In genomic region chr17:55969966-55970891, GRCm38 (mm10) we compare ENCODE assay signal across 9 mouse cellular contexts. TPM values are rescaled to one million over a fixed set of nuclear protein-coding genes. Genes with fewer than 3 reads are reported as not detected.
DNase-seq lines count a peak whose midpoint lies in the region; ATAC-seq and TF ChIP-seq lines count a peak whose summit lies in the region.
"Had no signal": no experiment of that assay in that cellular context is flagged by ENCODE, and none has a peak within 500 bp of the region (broad histone marks: within the 10 kb centered on the region; RNA-seq: fewer than 3 reads in every experiment).

Gene Shd (plus strand): TSS chr17:55970467.

- peak; percentile 65 for ATAC-seq in forebrain, embryonic 14.5 days
- peak; percentile 54 for ATAC-seq in kidney, embryonic 15.5 days (replicated peaks; ENCODE audit: low FRiP score)
- ATAC-seq in lung, postnatal 0 days = peak; percentile 37
- ATAC-seq in stomach, postnatal 0 days (ENCODE audit: low FRiP score, low TSS enrichment) = peak; percentile 38; the same call in 1 of the 2 replicates

- no peak for TF ChIP-seq EP300 in lung, postnatal 0 days (IDR thresholded peaks at IDR 0.05)
- TF ChIP-seq EP300 in stomach, postnatal 0 days (optimal IDR thresholded peaks at IDR 0.05) = no peak

- peaks cover 47% of the 10 kb centered on the region for H3K4me1 ChIP-seq in heart, embryonic 10.5 days
- peaks cover 4% of the 10 kb centered on the region for H3K4me1 ChIP-seq in forebrain, embryonic 14.5 days (ENCODE audit: control insufficient read depth, insufficient read depth, low read length)
- peaks cover 32% of the 10 kb centered on the region for H3K4me1 ChIP-seq in kidney, embryonic 15.5 days
- no peaks in the 10 kb centered on the region for H3K4me1 ChIP-seq in lung, postnatal 0 days (ENCODE audit: insufficient read depth, low read depth, low read length)
- no peaks in the 10 kb centered on the region for H3K4me1 ChIP-seq in stomach, postnatal 0 days (replicated peaks; ENCODE audit: control insufficient read depth, insufficient read depth)

- 8% methylated on average over 54 of the region's 55 CpGs for WGBS in heart, embryonic 10.5 days
- 7% methylated on average over 52 of the region's 55 CpGs for WGBS in forebrain, embryonic 14.5 days
- WGBS in kidney, embryonic 15.5 days = 8% methylated on average over 55 of the region's 55 CpGs
- WGBS in lung, postnatal 0 days = 11% methylated on average over 52 of the region's 55 CpGs
- 14% methylated on average over 38 of the region's 55 CpGs for WGBS in stomach, postnatal 0 days

- peaks cover 25% of the 10 kb centered on the region for H3K36me3 ChIP-seq in heart, embryonic 10.5 days
- H3K36me3 ChIP-seq in forebrain, embryonic 14.5 days (ENCODE audit: control insufficient read depth, insufficient read depth, low read length) = peaks cover 43% of the 10 kb centered on the region
- H3K36me3 ChIP-seq in kidney, embryonic 15.5 days = peaks cover 30% of the 10 kb centered on the region
- H3K36me3 ChIP-seq in lung, postnatal 0 days (ENCODE audit: insufficient read depth, low read length) = peaks cover 11% of the 10 kb centered on the region
- peaks cover 15% of the 10 kb centered on the region for H3K36me3 ChIP-seq in stomach, postnatal 0 days (ENCODE audit: control insufficient read depth, insufficient read depth, low read length)

- H3K27ac ChIP-seq in heart, embryonic 10.5 days = peak within 1 kb of the TSS; percentile 79
- H3K27ac ChIP-seq in forebrain, embryonic 14.5 days (ENCODE audit: low read depth, low read length) = peak within 1 kb of the TSS; percentile 75
- peak within 1 kb of the TSS; percentile 56 for H3K27ac ChIP-seq in kidney, embryonic 15.5 days
- H3K27ac ChIP-seq in lung, postnatal 0 days (ENCODE audit: low read length) = no peak within 1 kb of the TSS
- H3K27ac ChIP-seq in stomach, postnatal 0 days (replicated peaks) = no peak within 1 kb of the TSS

- peak; percentile 84 for DNase-seq in heart, embryonic 10.5 days (ENCODE audit: low spot score)
- DNase-seq in heart, adult 9 months (ENCODE audit: low spot score in 2 of 2) = no peak
- DNase-seq in cerebellum, adult 11 months = peak; percentile 62
- DNase-seq in forebrain, embryonic 14.5 days (ENCODE audit: low spot score) = peak; percentile 58
- DNase-seq in lung, postnatal 0 days (ENCODE audit: low spot score) = no peak
- peak; percentile 33 for DNase-seq in stomach, postnatal 0 days (ENCODE audit: low spot score)
- DNase-seq in urinary bladder, postnatal 10 days (ENCODE audit: low spot score) = no peak

- H3K4me2 ChIP-seq in forebrain, embryonic 14.5 days (ENCODE audit: low read length) = peak within 1 kb of the TSS; percentile 68
- peak within 1 kb of the TSS; percentile 96 for H3K4me2 ChIP-seq in kidney, embryonic 15.5 days
- peak within 1 kb of the TSS; percentile 80 for H3K4me2 ChIP-seq in lung, postnatal 0 days (replicated peaks; ENCODE audit: low read depth, low read length)
- H3K4me2 ChIP-seq in stomach, postnatal 0 days (replicated peaks; ENCODE audit: low read depth) = peak within 1 kb of the TSS; percentile 88

- H3K4me3 ChIP-seq in heart, embryonic 10.5 days = peak within 1 kb of the TSS; percentile 65
- H3K4me3 ChIP-seq in forebrain, embryonic 14.5 days (ENCODE audit: low read depth, low read length) = peak within 1 kb of the TSS; percentile 58
- peak within 1 kb of the TSS; percentile 55 for H3K4me3 ChIP-seq in kidney, embryonic 15.5 days (replicated peaks)
- peak within 1 kb of the TSS; percentile 36 for H3K4me3 ChIP-seq in lung, postnatal 0 days (ENCODE audit: low read depth, low read length)
- H3K4me3 ChIP-seq in stomach, postnatal 0 days (ENCODE audit: low read depth, low read length) = peak within 1 kb of the TSS; percentile 47

- peaks cover 29% of the 10 kb centered on the region for H3K27me3 ChIP-seq in heart, embryonic 10.5 days (ENCODE audit: insufficient read depth, poor library complexity, severe bottlenecking)
- H3K27me3 ChIP-seq in forebrain, embryonic 14.5 days (replicated peaks; ENCODE audit: control insufficient read depth, insufficient read depth, low read length) = no peaks in the 10 kb centered on the region
- peaks cover 17% of the 10 kb centered on the region for H3K27me3 ChIP-seq in kidney, embryonic 15.5 days
- H3K27me3 ChIP-seq in lung, postnatal 0 days (replicated peaks; ENCODE audit: insufficient read depth, low read length) = no peaks in the 10 kb centered on the region
- H3K27me3 ChIP-seq in stomach, postnatal 0 days (ENCODE audit: control insufficient read depth, insufficient read depth, low read length) = no peaks in the 10 kb centered on the region

- no peaks in the 10 kb centered on the region for H3K9me3 ChIP-seq in heart, embryonic 10.5 days
- no peaks in the 10 kb centered on the region for H3K9me3 ChIP-seq in forebrain, embryonic 14.5 days (replicated peaks; ENCODE audit: control insufficient read depth, low read length)
- no peaks in the 10 kb centered on the region for H3K9me3 ChIP-seq in kidney, embryonic 15.5 days (replicated peaks)
- no peaks in the 10 kb centered on the region for H3K9me3 ChIP-seq in lung, postnatal 0 days (ENCODE audit: low read length)
- H3K9me3 ChIP-seq in stomach, postnatal 0 days (ENCODE audit: control insufficient read depth, low read length) = no peaks in the 10 kb centered on the region
- H3K9me3 ChIP-seq: G1E had no signal

- no peak; the same call in 1 of the 2 replicates for TF ChIP-seq CTCF in lung, postnatal 0 days (IDR thresholded peaks at IDR 0.05)
- 0 out of 2 replicates have a peak, but pooled peaks have one; percentile 6 for TF ChIP-seq CTCF in stomach, postnatal 0 days (IDR thresholded peaks at IDR 0.05; ENCODE audit: low read depth)

- peak within 1 kb of the TSS; percentile 81 for H3K9ac ChIP-seq in forebrain, embryonic 14.5 days (ENCODE audit: low read length)
- H3K9ac ChIP-seq in kidney, embryonic 15.5 days = peak within 1 kb of the TSS; percentile 71
- peak within 1 kb of the TSS; percentile 27 for H3K9ac ChIP-seq in lung, postnatal 0 days (replicated peaks; ENCODE audit: low read depth)
- peak within 1 kb of the TSS; percentile 65 for H3K9ac ChIP-seq in stomach, postnatal 0 days (ENCODE audit: low read length)

RNA-seq across cellular contexts. Expression of gene Shd, which starts in this region (rescaled TPM):
- 11.3 and 15.2 TPM in 2 replicates for polyA plus RNA-seq in heart, embryonic 10.5 days (2016; fragmentation: Nextera tagmentation; extraction: Ambion mirVana)
- polyA plus RNA-seq in forebrain, embryonic 14.5 days (2014; fragmentation: Nextera tagmentation; extraction: Ambion mirVana) = 109 and 111 TPM in 2 replicates
- 28.8 and 30.1 TPM in 2 replicates for polyA plus RNA-seq in kidney, embryonic 15.5 days (2015; fragmentation: Nextera tagmentation; extraction: Ambion mirVana)
- 3.1 and 3.4 TPM in 2 replicates for polyA plus RNA-seq in lung, postnatal 0 days (2015; fragmentation: Nextera tagmentation; extraction: Ambion mirVana)
- 3.2 and 3.4 TPM in 2 replicates for polyA plus RNA-seq in stomach, postnatal 0 days (2015; fragmentation: Nextera tagmentation; extraction: Ambion mirVana)

Comparison
In these comparisons a context has a peak if more than half of its experiments do, and no peak if none do; other contexts are left out.
1. DNase-seq: peak in heart, embryonic 10.5 days (single experiment), cerebellum, adult 11 months (single experiment), forebrain, embryonic 14.5 days (single experiment) and stomach, postnatal 0 days (single experiment); none in heart, adult 9 months (0 of 2), lung, postnatal 0 days (single experiment) and urinary bladder, postnatal 10 days (single experiment).
2. H3K27ac ChIP-seq: peak in heart, embryonic 10.5 days (single experiment), forebrain, embryonic 14.5 days (single experiment) and kidney, embryonic 15.5 days (single experiment); none in lung, postnatal 0 days (single experiment) and stomach, postnatal 0 days (single experiment).
3. H3K9ac ChIP-seq: peak in every context shown above with its lines; median percentile 81 in forebrain, embryonic 14.5 days; 71 in kidney, embryonic 15.5 days; 65 in stomach, postnatal 0 days; 27 in lung, postnatal 0 days.
4. Peak in every context shown above with its lines, with median percentiles within 50 percentile points of each other: H3K4me3 ChIP-seq, ATAC-seq and H3K4me2 ChIP-seq.